15 mouse cellular contexts compared by ENCODE assay signal in the genomic region with DNA sequence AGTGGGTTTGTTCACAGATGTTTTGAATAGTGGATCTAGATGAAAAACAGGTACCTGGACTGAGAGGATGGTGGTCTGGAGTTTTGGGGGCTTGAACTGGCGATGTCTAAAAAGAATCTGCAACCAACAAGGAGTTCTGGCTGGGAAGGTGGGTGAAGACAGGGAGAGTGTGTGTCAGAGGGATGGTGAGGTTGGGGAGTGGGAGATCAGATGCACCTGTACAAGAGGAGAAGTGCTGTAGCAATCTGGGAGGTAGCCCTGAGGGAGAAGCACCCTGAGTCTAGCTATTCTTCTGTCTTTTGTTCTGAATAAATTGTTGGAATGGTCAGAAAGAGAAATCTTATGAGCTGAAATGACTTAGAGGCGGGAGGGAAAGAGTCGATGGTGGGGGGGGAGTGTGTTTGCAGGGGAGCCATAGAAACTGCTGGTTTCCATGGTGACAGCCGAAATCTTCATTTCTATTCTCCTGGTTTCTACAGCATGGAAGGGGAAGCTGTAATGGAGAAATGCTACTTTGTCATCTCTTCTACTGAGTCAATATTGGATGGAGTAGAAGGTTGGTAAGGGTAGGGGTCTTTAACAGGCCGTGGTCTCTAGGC.
A peak's percentile ranks its signal among the peaks of the same experiment; 100 is the strongest.
DNase-seq lines count a peak whose midpoint lies in the region; ATAC-seq lines count a peak whose summit lies in the region.
"Had no signal": no experiment of that assay in that cellular context is flagged by ENCODE, and none has a peak within 500 bp of the region (broad histone marks: within the 10 kb centered on the region; RNA-seq: fewer than 3 reads in every experiment).

No protein-coding gene starts in this region.

- no peaks in the 10 kb centered on the region for H3K36me3 ChIP-seq in forebrain, embryonic 16.5 days (ENCODE audit: control insufficient read depth, insufficient read depth)
- no peaks in the 10 kb centered on the region for H3K36me3 ChIP-seq in midbrain, embryonic 14.5 days (ENCODE audit: control insufficient read depth, insufficient read depth, low read length)
- H3K36me3 ChIP-seq: heart, embryonic 15.5 days had no signal

- 37% methylated on average over 5 of the region's 5 CpGs for WGBS in forebrain, embryonic 16.5 days
- 39% methylated on average over 5 of the region's 5 CpGs for WGBS in midbrain, embryonic 14.5 days

- DNase-seq in layer of hippocampus, adult 9-11 months, result peak; percentile 60
- DNase-seq in layer of hippocampus, postnatal 25 days (ENCODE audit: extremely low spot score in 1 of 2, low spot score in 1 of 2), result no peak
- DNase-seq in midbrain, embryonic 14.5 days, result peak; percentile 89
- peak; percentile 36 to 44 for DNase-seq in right cerebral cortex, postnatal 36 days (ENCODE audit: low spot score in 2 of 2)
- no peak for DNase-seq in urinary bladder, postnatal 10 days (ENCODE audit: low spot score)
- DNase-seq in cerebellum, adult 9-11 months, result no peak
- DNase-seq: adrenal gland, adult 8-10 months; kidney, adult 18-20 months; liver had no signal

- H3K4me2 ChIP-seq in forebrain, embryonic 16.5 days (ENCODE audit: low read length), result peak overlapping the region; percentile 10
- H3K4me2 ChIP-seq in midbrain, embryonic 14.5 days (ENCODE audit: low read length), result peak overlapping the region; percentile 38
- H3K4me2 ChIP-seq: heart, embryonic 15.5 days had no signal

- H3K4me3 ChIP-seq in forebrain, embryonic 16.5 days (replicated peaks; ENCODE audit: low read length), result 0 out of 2 replicates have a peak overlapping the region, but pooled peaks have one; percentile 13
- H3K4me3 ChIP-seq in midbrain, embryonic 14.5 days (replicated peaks; ENCODE audit: low read depth, low read length), result no peak overlapping the region
- H3K4me3 ChIP-seq: erythroblast, embryonic 14.5 days; heart, embryonic 15.5 days had no signal

- H3K9ac ChIP-seq in forebrain, embryonic 16.5 days (replicated peaks; ENCODE audit: low read depth, low read length), result 0 out of 2 replicates have a peak overlapping the region, but pooled peaks have one; percentile 4
- no peak overlapping the region for H3K9ac ChIP-seq in midbrain, embryonic 14.5 days (replicated peaks; ENCODE audit: low read length)
- H3K9ac ChIP-seq: heart, embryonic 15.5 days had no signal

- peaks cover 12% of the 10 kb centered on the region for H3K4me1 ChIP-seq in forebrain, embryonic 16.5 days (replicated peaks; ENCODE audit: control insufficient read depth, insufficient read depth, low read length)
- H3K4me1 ChIP-seq in midbrain, embryonic 14.5 days (ENCODE audit: control insufficient read depth, insufficient read depth, low read length), result peaks cover 20% of the 10 kb centered on the region
- H3K4me1 ChIP-seq: heart, embryonic 15.5 days had no signal

- no peaks in the 10 kb centered on the region for H3K9me3 ChIP-seq in forebrain, embryonic 16.5 days (ENCODE audit: control insufficient read depth, low read length)
- no peaks in the 10 kb centered on the region for H3K9me3 ChIP-seq in midbrain, embryonic 14.5 days (ENCODE audit: control insufficient read depth, low read length)
- H3K9me3 ChIP-seq: heart, embryonic 15.5 days had no signal

- peak; percentile 80 for ATAC-seq in forebrain, embryonic 16.5 days
- ATAC-seq in midbrain, embryonic 14.5 days (ENCODE audit: low FRiP score, low TSS enrichment), result no peak; the same call in 1 of the 2 replicates
- ATAC-seq: lung, postnatal 0 days; Patski had no signal

- H3K27me3 ChIP-seq in forebrain, embryonic 16.5 days (replicated peaks; ENCODE audit: control insufficient read depth, insufficient read depth, low read length), result no peaks in the 10 kb centered on the region
- no peaks in the 10 kb centered on the region for H3K27me3 ChIP-seq in midbrain, embryonic 14.5 days (ENCODE audit: control insufficient read depth, insufficient read depth, low read length)
- H3K27me3 ChIP-seq: Patski had no signal

- H3K27ac ChIP-seq in forebrain, embryonic 16.5 days (ENCODE audit: low read length), result peak overlapping the region; percentile 67
- H3K27ac ChIP-seq in midbrain, embryonic 14.5 days (replicated peaks; ENCODE audit: low read depth, low read length), result peak overlapping the region; percentile 90
- H3K27ac ChIP-seq: heart, embryonic 15.5 days; stomach, postnatal 0 days had no signal

Comparison
In these comparisons a context has a peak if more than half of its experiments do, and no peak if none do; other contexts are left out.
1. DNase-seq: peak in layer of hippocampus, adult 9-11 months (single experiment), midbrain, embryonic 14.5 days (single experiment) and right cerebral cortex, postnatal 36 days (2 of 2); none in layer of hippocampus, postnatal 25 days (0 of 2), urinary bladder, postnatal 10 days (single experiment) and cerebellum, adult 9-11 months (single experiment).